Mouse (Mus musculus) neural tube, embryonic 13.5 days (tissue): ENCODE measurements around the gene Ccdc50. TPM values are rescaled to one million over a fixed set of nuclear protein-coding genes. Genes with fewer than 3 reads are reported as not detected.

Experiments used
- ATAC-seq: fragments of 200-750 bp; cut with Nextera tagmentation; 2 replicates; pipeline ENCODE4 v1.8.0; 2017; ENCODE audit warnings: low read depth, mild to moderate bottlenecking, moderate TSS enrichment, moderate library complexity
- H3K27ac ChIP-seq: fragments of 300-500 bp; sonication (generic); replicated peaks from 2 replicates; pipeline ENCODE4 v1.5.1; 2015; ENCODE audit warnings: moderate library complexity, mild to moderate bottlenecking, inconsistent platforms
- H3K27me3 ChIP-seq: fragments of 300-500 bp; sonication (generic); 2 replicates; pipeline ENCODE4 v1.6.1; 2015; ENCODE audit warnings: mild to moderate bottlenecking, inconsistent platforms
- H3K36me3 ChIP-seq: fragments of 300-500 bp; sonication (generic); 2 replicates; pipeline ENCODE4 v1.6.1; 2015; ENCODE audit warnings: mild to moderate bottlenecking, inconsistent platforms
- H3K4me1 ChIP-seq: fragments of 300-500 bp; sonication (generic); replicated peaks from 2 replicates; pipeline ENCODE4 v1.6.1; 2015; ENCODE audit warnings: inconsistent platforms
- H3K4me2 ChIP-seq: fragments of 300-500 bp; sonication (generic); 2 replicates; pipeline ENCODE4 v1.6.1; 2015; ENCODE audit warnings: inconsistent platforms, mild to moderate bottlenecking, moderate library complexity
- H3K4me3 ChIP-seq: fragments of 300-500 bp; sonication (generic); 2 replicates; pipeline ENCODE4 v1.5.1; 2015; ENCODE audit warnings: mild to moderate bottlenecking, inconsistent platforms
- H3K9ac ChIP-seq: fragments of 300-500 bp; sonication (generic); 2 replicates; pipeline ENCODE4 v1.6.1; 2015; ENCODE audit warnings: moderate library complexity, mild to moderate bottlenecking, inconsistent platforms
- H3K9me3 ChIP-seq: fragments of 300-500 bp; sonication (generic); 2 replicates; pipeline ENCODE4 v1.6.1; 2016; ENCODE audit warnings: inconsistent platforms
- WGBS: fragments of 180-500 bp; shearing (Covaris S2); methylation state at CpG from one replicate; pipeline ENCODE4 v1.1.7; 2015; 5-methylcytosine and 5-hydroxymethylcytosine counted together
- polyA plus RNA-seq: library from polyadenylated mRNA; unstranded; fragments of >200 nt; fragmentation: Nextera tagmentation; extraction: Ambion mirVana; gene quantifications from 2 replicates; pipeline ENCODE4 v1.2.1, GENCODE M21; 2015

The Ccdc50 gene
- polyA plus RNA-seq, 1 experiment from 2014 or later, result 43.7 TPM

- Histone ChIP-seq H3K36me3 (no peaks in the 10 kb centered on the region), H3K27ac (no peak overlapping the region), H3K4me1 (no peaks in the 10 kb centered on the region), H3K4me3 (no peak overlapping the region), H3K9me3 (no peaks in the 10 kb centered on the region), H3K4me2 (no peak overlapping the region), H3K9ac (no peak overlapping the region), H3K27me3 (no peaks in the 10 kb centered on the region)
- no peak for ATAC-seq
- 87% methylated on average over 4 of the region's 4 CpGs for WGBS
These were observed 6.5 kb upstream of the Ccdc50 start for GRCm38 (mm10) chr16:27382217-27382616.

- no peak for ATAC-seq
- Histone ChIP-seq H3K27me3 (no peaks in the 10 kb centered on the region), H3K9me3 (no peaks in the 10 kb centered on the region), H3K4me2 (no peak overlapping the region), H3K4me1 (peaks cover 12% of the 10 kb centered on the region), H3K4me3 (no peak overlapping the region), H3K27ac (no peak overlapping the region), H3K9ac (no peak overlapping the region), H3K36me3 (no peaks in the 10 kb centered on the region)
- 78% methylated on average over 4 of the region's 4 CpGs for WGBS
These were observed 3.6 kb upstream of the Ccdc50 start for GRCm38 (mm10) chr16:27384893-27385603.

GRCm38 (mm10) chr16:27385649-27386048 is 3.0 kb upstream of the Ccdc50 start:
- H3K9me3 ChIP-seq, result no peaks in the 10 kb centered on the region
- no peak overlapping the region for H3K27ac ChIP-seq
- H3K4me1 ChIP-seq, result peaks cover 18% of the 10 kb centered on the region
- H3K9ac ChIP-seq, result no peak overlapping the region
- no peak overlapping the region for H3K4me3 ChIP-seq
- H3K4me2 ChIP-seq, result no peak overlapping the region
- no peaks in the 10 kb centered on the region for H3K36me3 ChIP-seq
- ATAC-seq, result no peak
- 90% methylated on average over 1 of the region's 1 CpGs for WGBS
- H3K27me3 ChIP-seq, result no peaks in the 10 kb centered on the region

- no peak overlapping the region for H3K27ac ChIP-seq
- H3K4me3 ChIP-seq, result no peak overlapping the region
- WGBS, result 67% methylated on average over 4 of the region's 4 CpGs
- no peaks in the 10 kb centered on the region for H3K36me3 ChIP-seq
- H3K4me2 ChIP-seq, result no peak overlapping the region
- no peaks in the 10 kb centered on the region for H3K9me3 ChIP-seq
- H3K4me1 ChIP-seq, result peaks cover 30% of the 10 kb centered on the region
- no peak for ATAC-seq
- no peak overlapping the region for H3K9ac ChIP-seq
- no peaks in the 10 kb centered on the region for H3K27me3 ChIP-seq
These were observed 1.7 kb upstream of the Ccdc50 start for GRCm38 (mm10) chr16:27386850-27387407.

- Histone ChIP-seq H3K27me3 (no peaks in the 10 kb centered on the region), H3K4me1 (peaks cover 36% of the 10 kb centered on the region), H3K27ac (peak overlapping the region; percentile 98), H3K9ac (peak overlapping the region; percentile 98), H3K36me3 (no peaks in the 10 kb centered on the region), H3K4me2 (peak overlapping the region; percentile 69), H3K9me3 (no peaks in the 10 kb centered on the region), H3K4me3 (peak overlapping the region; percentile 71)
- no peak for ATAC-seq
- 50% methylated on average over 12 of the region's 12 CpGs for WGBS
These were observed 746 bp upstream of the Ccdc50 start for GRCm38 (mm10) chr16:27387634-27388611.

GRCm38 (mm10) chr16:27389534-27390282 is 1.0 kb downstream of the Ccdc50 start:
- 20% methylated on average over 7 of the region's 7 CpGs for WGBS
- ATAC-seq, result peak; percentile 49
- peak overlapping the region; percentile 98 for H3K9ac ChIP-seq
- peak overlapping the region; percentile 69 for H3K4me2 ChIP-seq
- no peaks in the 10 kb centered on the region for H3K27me3 ChIP-seq
- no peaks in the 10 kb centered on the region for H3K36me3 ChIP-seq
- peak overlapping the region; percentile 98 for H3K27ac ChIP-seq
- H3K4me3 ChIP-seq, result peak overlapping the region; percentile 71
- H3K4me1 ChIP-seq, result peaks cover 41% of the 10 kb centered on the region
- no peaks in the 10 kb centered on the region for H3K9me3 ChIP-seq

GRCm38 (mm10) chr16:27390306-27390705 is 1.6 kb downstream of the Ccdc50 start:
- Histone ChIP-seq H3K4me2 (peak overlapping the region; percentile 69), H3K9me3 (no peaks in the 10 kb centered on the region), H3K36me3 (no peaks in the 10 kb centered on the region), H3K27me3 (no peaks in the 10 kb centered on the region), H3K4me1 (peaks cover 41% of the 10 kb centered on the region), H3K4me3 (peak overlapping the region; percentile 71), H3K27ac (peak overlapping the region; percentile 98; the same call in 1 of the 2 replicates), H3K9ac (peak overlapping the region; percentile 98)
- no peak for ATAC-seq
- 83% methylated on average over 4 of the region's 4 CpGs for WGBS

GRCm38 (mm10) chr16:27391845-27392244 is 3.2 kb downstream of the Ccdc50 start:
- H3K27me3 ChIP-seq, result no peaks in the 10 kb centered on the region
- H3K4me1 ChIP-seq, result peaks cover 41% of the 10 kb centered on the region
- no peak for ATAC-seq
- no peak overlapping the region for H3K9ac ChIP-seq
- H3K27ac ChIP-seq, result no peak overlapping the region
- no peak overlapping the region for H3K4me3 ChIP-seq
- 0 out of 2 replicates have a peak, but pooled peaks cover 3% of the 10 kb centered on the region for H3K9me3 ChIP-seq
- no peaks in the 10 kb centered on the region for H3K36me3 ChIP-seq
- peak overlapping the region; percentile 7; the same call in 1 of the 2 replicates for H3K4me2 ChIP-seq
- WGBS, result 85% methylated on average over 2 of the region's 2 CpGs

GRCm38 (mm10) chr16:27395251-27396037 is 6.8 kb downstream of the Ccdc50 start:
- no peak overlapping the region for H3K9ac ChIP-seq
- H3K4me3 ChIP-seq, result no peak overlapping the region
- 0 out of 2 replicates have a peak, but pooled peaks cover 3% of the 10 kb centered on the region for H3K9me3 ChIP-seq
- no peak overlapping the region for H3K27ac ChIP-seq
- peaks cover 28% of the 10 kb centered on the region for H3K4me1 ChIP-seq
- H3K4me2 ChIP-seq, result no peak overlapping the region
- WGBS, result 90% methylated on average over 4 of the region's 4 CpGs
- no peaks in the 10 kb centered on the region for H3K27me3 ChIP-seq
- no peaks in the 10 kb centered on the region for H3K36me3 ChIP-seq
- no peak for ATAC-seq

- Histone ChIP-seq H3K27ac (no peak overlapping the region), H3K4me1 (peaks cover 18% of the 10 kb centered on the region), H3K4me2 (no peak overlapping the region), H3K4me3 (no peak overlapping the region), H3K9me3 (0 out of 2 replicates have a peak, but pooled peaks cover 3% of the 10 kb centered on the region), H3K27me3 (no peaks in the 10 kb centered on the region), H3K36me3 (no peaks in the 10 kb centered on the region), H3K9ac (no peak overlapping the region)
- WGBS, result 97% methylated on average over 1 of the region's 1 CpGs
- ATAC-seq, result no peak
These were observed 8.3 kb downstream of the Ccdc50 start for GRCm38 (mm10) chr16:27396951-27397350.
